Mouse (Mus musculus) cerebellum, adult 2 months (tissue): ENCODE data around the gene March9. TPM values are rescaled to one million over a fixed set of nuclear protein-coding genes. Genes with fewer than 3 reads are reported as not detected.
A peak's percentile ranks its signal among the peaks of the same experiment; 100 is the strongest.

Experiments
- DNase-seq, 2 experiments: peaks; one replicate each; pipeline ENCODE4 v3.0.0; 2021
- H3K27ac ChIP-seq: fragments of 200-500 bp; 2 replicates; pipeline ENCODE4 v1.5.1; 2012; ENCODE audit warnings: low read length, control low read depth, inconsistent platforms; ENCODE audit not compliant: insufficient read depth
- H3K27me3 ChIP-seq: fragments of 200-500 bp; 2 replicates; pipeline ENCODE4 v1.6.1; 2012; ENCODE audit warnings: inconsistent platforms, mild to moderate bottlenecking, low read length, moderate library complexity; ENCODE audit not compliant: control insufficient read depth, insufficient read depth
- H3K4me1 ChIP-seq: fragments of 200-500 bp; 2 replicates; pipeline ENCODE4 v1.6.1; 2011; ENCODE audit warnings: low read length; ENCODE audit not compliant: control insufficient read depth, insufficient read depth
- H3K4me3 ChIP-seq: fragments of 200-500 bp; replicated peaks from 2 replicates; pipeline ENCODE3; 2011; ENCODE audit warnings: mild to moderate bottlenecking, low read depth, low read length, control low read depth; ENCODE audit not compliant: insufficient read depth
- CTCF ChIP-seq: fragments of 200-500 bp; IDR thresholded peaks from 2 replicates; pipeline ENCODE4 v1.5.1; 2011; ENCODE audit warnings: low read depth, mild to moderate bottlenecking, control low read depth, low read length, moderate library complexity, borderline replicate concordance; ENCODE audit not compliant: insufficient read depth
- POLR2A ChIP-seq: fragments of 200-500 bp; IDR thresholded peaks from 2 replicates; pipeline ENCODE4 v1.6.1; 2011; ENCODE audit warnings: low read length, control low read depth, borderline replicate concordance; ENCODE audit not compliant: insufficient read depth
- WGBS: fragments of 180-500 bp; shearing (Covaris S2); methylation state at CpG from one replicate; pipeline ENCODE4 v1.1.7; 2018; 5-methylcytosine and 5-hydroxymethylcytosine counted together
- polyA plus RNA-seq: library from polyadenylated mRNA; depleted of rRNA; stranded (reverse); fragments of >200 nt; gene quantifications from 2 replicates; pipeline ENCODE4 v1.2.3, GENCODE M21; 2012

Gene March9
- polyA plus RNA-seq, 1 experiment, result 11.8 TPM

DNA sequence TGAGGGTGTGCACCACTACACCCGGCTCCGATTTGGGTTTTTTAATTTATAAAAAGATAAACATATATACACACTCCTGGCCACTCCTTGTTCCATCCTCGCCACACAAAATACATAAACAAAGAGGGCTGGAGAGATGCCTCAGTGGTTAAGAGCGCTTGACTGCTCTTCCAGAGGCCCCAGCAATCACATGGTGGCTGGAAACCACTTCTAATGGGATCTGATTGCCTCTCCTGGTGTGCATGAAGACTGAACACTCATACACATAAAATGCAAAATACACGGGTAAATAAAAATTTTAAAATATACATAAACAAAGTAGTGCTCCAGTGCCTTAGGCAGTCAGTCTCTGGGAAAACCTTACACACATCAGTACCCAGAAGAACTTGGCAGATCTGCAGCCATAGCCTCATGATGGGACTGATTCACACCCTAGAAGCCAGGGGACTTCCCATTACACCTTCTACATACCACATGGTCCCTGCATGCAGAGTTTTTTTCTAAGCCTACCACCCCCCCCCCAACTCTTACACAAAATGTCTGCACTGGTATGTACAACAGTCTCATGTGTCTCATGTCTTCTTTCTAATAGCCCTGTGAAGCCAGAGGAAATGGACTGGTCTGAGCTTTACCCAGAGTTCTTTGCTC lies 17.4 kb downstream of the March9 start:
- no peak for DNase-seq
- Histone ChIP-seq H3K27ac (no peak overlapping the region), H3K27me3 (no peaks in the 10 kb centered on the region), H3K4me3 (peak overlapping the region; percentile 70), H3K4me1 (no peaks in the 10 kb centered on the region)
- WGBS, result 17% methylated on average over 5 of the region's 5 CpGs
- TF ChIP-seq CTCF (no peak), POLR2A (no peak)

DNA sequence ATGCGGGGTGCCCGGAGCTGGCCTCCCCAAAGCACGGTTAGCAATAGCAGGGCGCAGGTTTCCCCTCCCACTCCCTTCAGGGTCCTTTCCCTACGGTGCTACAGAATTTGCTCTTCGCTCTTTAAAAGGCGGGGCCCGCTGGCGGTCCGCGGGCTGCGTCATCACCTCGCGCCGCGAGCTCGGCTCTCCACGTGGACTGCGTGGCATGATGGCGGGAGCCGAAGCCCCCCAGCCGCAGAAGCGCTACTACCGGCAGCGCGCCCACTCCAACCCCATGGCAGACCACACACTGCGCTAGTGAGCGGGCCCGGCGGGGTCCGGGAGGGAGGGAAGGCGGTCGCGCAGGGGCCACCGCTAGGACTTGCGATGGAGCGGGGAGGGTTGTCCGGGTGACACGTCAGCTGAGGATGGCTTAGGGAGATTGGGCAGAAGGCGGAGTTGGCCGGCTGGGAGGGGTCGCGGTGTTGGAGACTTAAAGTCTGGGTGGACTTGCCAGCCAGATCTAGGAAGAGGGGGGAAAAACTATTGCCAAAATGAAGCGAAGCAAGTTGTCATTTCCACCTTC lies 18.1 kb downstream of the March9 start:
- Histone ChIP-seq H3K4me1 (no peaks in the 10 kb centered on the region), H3K4me3 (peak overlapping the region; percentile 70), H3K27ac (no peak overlapping the region), H3K27me3 (no peaks in the 10 kb centered on the region)
- TF ChIP-seq POLR2A (no peak), CTCF (no peak)
- DNase-seq, result peak; percentile 85 to 93
- WGBS, result under 1% methylated on average over 44 of the region's 44 CpGs

DNA sequence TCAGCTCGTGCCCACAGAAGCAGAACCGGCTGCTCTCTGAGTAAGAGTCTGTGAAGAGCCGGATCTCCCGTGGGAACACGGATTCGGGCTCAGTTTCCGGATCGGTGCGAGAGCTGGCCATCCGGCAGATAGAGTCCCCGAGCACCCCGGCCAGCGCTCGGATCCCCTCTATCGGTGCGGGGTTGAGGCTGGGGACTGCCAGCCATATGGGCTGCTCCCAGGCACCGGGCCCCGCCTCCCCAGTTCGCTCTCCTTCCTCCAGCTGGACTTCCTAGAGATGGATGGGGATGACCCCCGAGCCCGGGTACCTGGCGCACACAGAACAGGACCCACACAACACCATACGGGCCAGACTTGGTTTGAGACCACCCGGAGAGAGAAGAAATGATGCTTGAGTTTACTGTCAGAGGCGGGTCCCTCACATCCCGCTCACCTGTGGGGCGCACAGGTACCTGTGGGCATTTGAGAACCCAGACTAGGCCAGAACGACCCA lies 18.7 kb downstream of the March9 start, which contains the start of the genes Mettl1 and Eef1akmt3:
Gene Mettl1 (plus strand): TSS at position 141 of the 493 bp plus-strand sequence.
Gene Eef1akmt3 (minus strand): TSS at position 240 of the 493 bp plus-strand sequence.
- no peak within 1 kb of the TSS for H3K27ac ChIP-seq
- H3K4me1 ChIP-seq, result no peaks in the 10 kb centered on the region
- peak within 1 kb of the TSS; percentile 70 for H3K4me3 ChIP-seq
- WGBS, result under 1% methylated on average over 28 of the region's 28 CpGs
- no peak for TF ChIP-seq CTCF
- TF ChIP-seq POLR2A, result no peak
- no peaks in the 10 kb centered on the region for H3K27me3 ChIP-seq
- peak in 1 of 2 experiments; percentile 58 for DNase-seq

DNA sequence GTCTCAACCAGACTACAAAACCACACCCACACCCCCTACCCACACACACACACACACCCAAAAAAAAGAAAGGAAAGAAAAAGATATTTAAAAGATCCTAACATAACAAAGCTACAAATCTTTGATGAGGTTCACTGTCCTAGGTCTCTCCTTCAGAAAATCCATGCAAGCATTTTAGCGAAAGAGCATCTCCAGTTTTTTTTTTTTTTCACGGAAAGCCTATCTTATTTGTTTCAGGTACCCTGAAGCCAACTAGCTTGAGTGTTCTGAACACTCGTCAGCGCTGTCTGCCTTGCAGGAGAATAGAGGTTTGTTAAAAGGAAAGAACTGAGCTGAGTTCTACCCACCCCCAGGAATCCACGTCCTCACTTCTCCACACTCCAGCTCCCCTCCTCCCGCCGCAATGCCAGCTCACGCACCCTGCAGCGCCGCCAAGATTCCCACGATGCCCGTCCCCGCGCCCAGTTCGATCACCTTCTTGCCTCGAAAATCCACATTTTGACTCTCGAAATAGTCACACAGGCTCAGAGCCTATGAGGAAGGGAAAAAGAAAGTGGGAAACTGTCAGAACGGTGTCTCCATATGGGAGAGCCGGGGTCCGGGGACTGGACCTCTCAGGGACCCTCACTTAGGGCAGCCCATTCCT lies 19.3 kb downstream of the March9 start:
- no peak for TF ChIP-seq CTCF
- TF ChIP-seq POLR2A, result no peak
- H3K4me1 ChIP-seq, result no peaks in the 10 kb centered on the region
- peak in 1 of 2 experiments; percentile 47 for DNase-seq
- WGBS, result under 1% methylated on average over 20 of the region's 20 CpGs
- H3K27me3 ChIP-seq, result no peaks in the 10 kb centered on the region
- H3K27ac ChIP-seq, result no peak overlapping the region
- H3K4me3 ChIP-seq, result peak overlapping the region; percentile 70

DNA sequence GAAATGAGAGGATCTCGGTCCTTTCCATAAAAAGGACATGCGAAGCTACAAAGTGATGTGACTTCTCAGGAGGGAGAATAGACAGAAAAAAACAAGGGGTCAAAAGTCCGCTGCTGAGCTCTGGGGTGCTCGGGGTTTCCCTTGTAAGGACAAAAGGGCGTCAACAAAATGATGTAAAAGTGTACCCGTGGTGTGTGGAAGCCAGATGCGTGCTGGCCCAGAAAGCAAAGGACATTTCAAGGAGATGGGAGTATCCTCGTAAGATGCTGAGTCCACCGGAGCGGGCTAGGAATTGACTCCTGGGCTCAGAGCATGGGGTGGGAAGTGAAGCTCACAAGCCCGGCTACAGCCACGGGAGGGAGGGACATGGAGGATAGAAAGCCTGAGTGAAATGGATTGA lies 22.3 kb downstream of the March9 start:
- no peaks in the 10 kb centered on the region for H3K4me1 ChIP-seq

DNA sequence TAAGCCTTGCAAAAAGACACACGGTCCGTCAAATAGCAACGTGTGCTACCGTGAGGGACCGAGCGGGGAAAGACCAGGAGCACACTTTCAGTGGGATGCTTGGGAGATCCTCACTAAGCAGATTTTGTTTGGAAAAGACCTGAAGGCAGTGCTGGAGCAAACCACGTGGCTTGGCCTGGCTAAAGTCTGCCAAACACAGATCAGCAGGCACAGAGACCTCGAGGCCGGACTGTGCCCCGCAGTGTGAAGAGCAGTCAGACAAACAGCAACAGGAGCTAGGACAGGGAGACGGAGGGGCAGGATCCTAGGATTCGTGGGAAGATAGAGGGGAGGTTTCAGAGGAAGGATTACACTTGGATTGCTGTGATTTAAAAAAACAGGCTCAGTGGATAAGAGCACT lies 23.7 kb downstream of the March9 start:
- TF ChIP-seq CTCF (no peak), POLR2A (no peak)
- no peaks in the 10 kb centered on the region for H3K4me1 ChIP-seq
- no peak overlapping the region for H3K27ac ChIP-seq
- H3K4me3 ChIP-seq, result no peak overlapping the region
- H3K27me3 ChIP-seq, result no peaks in the 10 kb centered on the region
- DNase-seq, result no peak
- WGBS, result 77% methylated on average over 12 of the region's 12 CpGs

More for the DNA sequence above, 22.3 kb downstream of the March9 start:
- Histone ChIP-seq H3K27me3 (no peaks in the 10 kb centered on the region), H3K4me3 (no peak overlapping the region), H3K27ac (no peak overlapping the region)
- TF ChIP-seq CTCF (no peak), POLR2A (no peak)
- 73% methylated on average over 12 of the region's 12 CpGs for WGBS
- DNase-seq, result no peak

DNA sequence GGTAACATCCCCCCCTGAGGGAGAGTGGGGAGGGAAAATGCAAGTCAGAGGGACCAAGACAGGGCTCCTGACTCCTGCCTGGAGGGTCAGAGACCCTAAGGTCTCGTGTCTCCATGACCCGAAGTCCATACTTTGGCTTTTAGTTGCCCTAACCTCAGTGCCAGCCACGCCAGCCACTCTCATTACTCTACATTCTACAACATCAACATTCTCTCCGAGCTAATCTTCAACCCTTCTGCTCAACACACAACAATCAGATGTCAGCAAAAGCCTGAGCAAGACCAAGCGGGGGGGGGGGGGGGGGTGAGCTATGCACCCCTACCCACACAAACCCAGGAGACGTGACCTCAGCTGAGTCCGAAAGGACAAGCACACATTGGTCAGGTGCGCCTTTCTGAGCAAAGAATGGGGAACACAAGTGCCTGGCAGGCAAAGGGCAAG lies 26.7 kb downstream of the March9 start:
- H3K4me1 ChIP-seq, result no peaks in the 10 kb centered on the region
- H3K4me3 ChIP-seq, result no peak overlapping the region
- DNase-seq, result no peak
- H3K27me3 ChIP-seq, result no peaks in the 10 kb centered on the region
- no peak for TF ChIP-seq POLR2A
- no peak for TF ChIP-seq CTCF
- WGBS, result 78% methylated on average over 8 of the region's 8 CpGs
- H3K27ac ChIP-seq, result no peak overlapping the region
